Mouse (Mus musculus) cortical plate, adult 2 months (tissue): Measurements from ENCODE around the gene 2210408I21Rik. TPM values are rescaled to one million over a fixed set of nuclear protein-coding genes. Genes with fewer than 3 reads are reported as not detected.

Source experiments
- H3K27ac ChIP-seq: fragments of 200-500 bp; 2 replicates; pipeline ENCODE4 v1.5.1; 2012; ENCODE audit warnings: low read length, control low read depth, inconsistent platforms; ENCODE audit not compliant: insufficient read depth
- H3K4me1 ChIP-seq: fragments of 200-500 bp; 2 replicates; pipeline ENCODE4 v1.6.1; 2011; ENCODE audit warnings: low read length; ENCODE audit not compliant: control insufficient read depth, insufficient read depth
- H3K4me3 ChIP-seq: fragments of 200-500 bp; 2 replicates; pipeline ENCODE4 v1.5.1; 2011; ENCODE audit warnings: mild to moderate bottlenecking, low read length, control low read depth; ENCODE audit not compliant: insufficient read depth
- CTCF ChIP-seq: fragments of 200-500 bp; IDR thresholded peaks from 2 replicates; pipeline ENCODE4 v1.5.1; 2011; ENCODE audit warnings: mild to moderate bottlenecking, control low read depth, low read length; ENCODE audit not compliant: insufficient read depth; ENCODE audit errors: extremely low read depth
- POLR2A ChIP-seq: fragments of 200-500 bp; IDR thresholded peaks from 2 replicates; pipeline ENCODE4 v1.6.1; 2011; ENCODE audit warnings: mild to moderate bottlenecking, low read length, control low read depth; ENCODE audit not compliant: insufficient read depth; ENCODE audit errors: extremely low read depth
- polyA plus RNA-seq: library from polyadenylated mRNA; depleted of rRNA; stranded (reverse); fragments of >200 nt; gene quantifications from 2 replicates; pipeline ENCODE4 v1.2.3, GENCODE M21; 2012

2210408I21Rik gene
- polyA plus RNA-seq, 1 experiment = 4.8 TPM

DNA sequence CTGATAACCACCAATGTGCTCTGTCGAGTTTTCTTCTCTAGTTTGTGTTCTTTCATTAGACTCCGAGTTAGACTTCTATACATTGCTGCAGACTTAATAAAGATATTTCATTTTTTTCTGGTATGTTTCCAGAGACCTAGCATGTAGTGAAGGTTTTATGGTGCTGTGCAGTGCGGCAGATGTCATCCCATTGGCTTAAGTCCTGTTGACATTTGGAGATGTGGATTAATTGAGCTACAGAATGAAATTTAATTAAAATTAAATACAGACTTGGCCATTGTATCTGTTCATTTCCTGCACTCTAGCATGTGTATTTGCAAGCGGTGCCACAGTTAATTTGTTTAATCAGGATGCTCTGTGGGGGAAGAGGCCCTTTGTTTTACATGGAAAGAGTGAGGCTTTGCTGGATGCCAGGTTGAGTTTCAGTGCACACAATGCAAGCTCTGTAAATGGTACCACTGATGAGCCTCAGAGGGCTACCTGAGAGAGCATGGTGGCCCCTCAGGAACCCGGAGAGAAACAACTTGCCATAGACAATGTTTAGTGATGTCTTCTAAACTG lies 314.7 kb downstream of the 2210408I21Rik start:
- Histone ChIP-seq H3K27ac (no peak overlapping the region), H3K4me3 (no peak overlapping the region), H3K4me1 (no peaks in the 10 kb centered on the region)
- TF ChIP-seq CTCF (no peak), POLR2A (no peak)

GRCm38 (mm10) chr13:77470093-77470621 lies 334.8 kb downstream of the 2210408I21Rik start:
- TF ChIP-seq CTCF (no peak), POLR2A (no peak)
- H3K4me3 ChIP-seq = no peak overlapping the region
- no peak overlapping the region for H3K27ac ChIP-seq
- no peaks in the 10 kb centered on the region for H3K4me1 ChIP-seq

DNA sequence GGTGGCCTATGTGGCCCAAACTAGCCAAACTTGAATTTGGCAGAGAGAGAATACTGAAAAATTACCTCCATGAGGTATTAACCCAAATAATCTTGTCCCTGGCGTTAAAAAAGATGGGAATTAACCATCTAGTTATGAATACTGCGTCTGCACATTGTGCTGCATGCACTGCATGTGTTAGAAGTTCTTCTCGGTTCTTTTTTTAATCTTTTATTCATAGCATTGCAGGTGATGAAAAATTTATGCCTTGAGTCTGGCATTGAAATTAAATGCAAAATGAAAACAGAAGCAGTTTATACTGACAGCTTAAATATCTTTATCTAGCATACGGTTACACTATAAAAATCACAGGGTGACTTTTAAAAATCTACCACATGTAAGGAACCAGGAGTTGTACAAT lies 341.1 kb downstream of the 2210408I21Rik start:
- H3K27ac ChIP-seq = no peak overlapping the region

DNA sequence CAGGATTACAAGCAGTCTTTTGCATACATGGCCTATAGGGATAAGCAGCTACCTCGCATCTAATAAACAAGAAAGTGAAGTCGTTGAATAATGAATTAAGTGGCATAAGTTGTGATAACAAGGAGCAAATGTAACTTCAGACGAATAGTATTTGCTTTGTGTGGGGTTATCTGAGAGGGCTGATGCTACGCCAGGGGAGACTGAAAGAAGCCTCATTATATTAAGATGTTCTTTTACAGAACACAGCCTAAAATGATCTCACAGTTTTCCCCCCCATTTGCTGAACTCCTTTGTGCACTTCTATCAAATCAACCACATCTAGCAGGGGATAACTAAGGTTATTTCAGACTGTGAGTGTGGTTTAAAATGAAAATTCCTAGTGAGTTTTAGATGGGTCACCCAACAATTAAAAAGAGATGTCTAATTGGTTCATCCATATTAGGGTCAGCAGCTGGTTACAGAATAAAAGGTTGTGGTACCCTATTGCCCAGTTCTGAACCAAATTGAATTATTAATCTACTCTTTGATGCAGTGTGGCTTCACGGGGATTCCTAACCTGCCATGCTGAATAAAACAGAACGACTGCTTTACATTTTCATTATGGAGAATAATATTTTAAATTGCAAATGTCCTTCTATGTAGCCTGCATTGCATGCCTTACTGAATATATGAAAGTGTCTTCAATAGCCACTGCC lies 343.2 kb downstream of the 2210408I21Rik start:
- Histone ChIP-seq H3K4me1 (no peaks in the 10 kb centered on the region), H3K4me3 (no peak overlapping the region), H3K27ac (no peak overlapping the region)
- TF ChIP-seq POLR2A = no peak
- TF ChIP-seq CTCF = no peak

More for the DNA sequence above, 341.1 kb downstream of the 2210408I21Rik start:
- H3K4me3 ChIP-seq = no peak overlapping the region
- no peaks in the 10 kb centered on the region for H3K4me1 ChIP-seq
- TF ChIP-seq CTCF (no peak), POLR2A (no peak)

- Histone ChIP-seq H3K27ac (no peak overlapping the region), H3K4me3 (no peak overlapping the region), H3K4me1 (no peaks in the 10 kb centered on the region)
- TF ChIP-seq CTCF = no peak
- no peak for TF ChIP-seq POLR2A
Measured at GRCm38 (mm10) chr13:77489938-77490651, 354.8 kb downstream of the 2210408I21Rik start.

DNA sequence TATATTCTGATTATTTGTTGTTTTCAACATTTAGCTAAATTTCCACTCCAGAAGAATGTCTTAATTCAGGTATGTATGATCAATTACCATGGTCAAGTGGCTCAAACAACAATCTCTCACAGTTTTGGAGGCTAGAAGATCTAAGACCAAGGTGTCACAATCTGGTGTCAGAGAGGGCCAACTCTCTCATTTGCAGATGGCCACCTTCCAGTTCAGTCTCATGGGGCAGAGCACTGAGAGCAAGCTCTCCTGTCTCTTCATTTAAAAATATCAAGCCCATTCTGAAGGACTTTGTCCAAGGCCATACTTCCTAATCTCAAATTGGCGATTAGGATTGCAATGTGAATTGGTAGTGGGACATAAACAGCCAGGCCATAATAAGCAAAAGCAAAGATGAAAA lies 378.7 kb downstream of the 2210408I21Rik start:
- TF ChIP-seq POLR2A (no peak), CTCF (no peak)
- no peak overlapping the region for H3K4me3 ChIP-seq
- no peaks in the 10 kb centered on the region for H3K4me1 ChIP-seq
- H3K27ac ChIP-seq = no peak overlapping the region

DNA sequence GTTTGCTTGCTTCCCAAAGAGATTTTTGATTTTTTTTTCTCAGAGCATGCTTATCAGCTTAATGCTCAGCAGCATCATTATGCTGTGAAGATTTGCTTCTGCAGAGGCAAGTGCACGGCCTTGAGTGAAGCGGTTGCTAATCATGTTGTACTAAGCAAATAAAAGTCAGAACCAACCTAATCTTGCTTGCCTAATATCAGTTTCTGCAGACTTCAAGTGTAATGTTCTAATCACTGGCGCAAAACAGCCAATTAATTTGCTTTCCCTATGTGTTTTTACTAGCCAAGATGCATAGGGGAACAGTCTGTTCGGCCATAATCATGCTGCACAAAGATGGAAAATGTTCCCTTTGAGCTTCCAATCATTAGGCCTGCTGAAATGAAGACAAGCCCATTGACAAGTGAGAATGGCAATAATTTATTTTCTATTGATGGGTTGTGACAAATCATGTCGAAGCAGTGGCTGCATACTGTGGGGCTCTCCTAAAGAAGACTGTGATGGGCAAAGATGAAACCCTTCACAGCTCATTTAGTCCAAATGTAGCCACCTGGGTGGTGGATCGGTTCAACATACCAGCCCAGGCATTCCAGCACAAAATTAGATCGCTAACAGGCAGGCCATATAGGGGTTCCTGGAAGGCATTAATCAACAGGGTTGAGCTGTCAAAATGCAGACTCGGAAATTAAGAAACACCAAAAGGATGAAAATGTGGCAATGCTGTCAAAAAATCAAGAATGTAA lies 393.8 kb downstream of the 2210408I21Rik start:
- TF ChIP-seq CTCF (no peak), POLR2A (no peak)
- H3K4me3 ChIP-seq = no peak overlapping the region
- no peaks in the 10 kb centered on the region for H3K4me1 ChIP-seq
- H3K27ac ChIP-seq = no peak overlapping the region

DNA sequence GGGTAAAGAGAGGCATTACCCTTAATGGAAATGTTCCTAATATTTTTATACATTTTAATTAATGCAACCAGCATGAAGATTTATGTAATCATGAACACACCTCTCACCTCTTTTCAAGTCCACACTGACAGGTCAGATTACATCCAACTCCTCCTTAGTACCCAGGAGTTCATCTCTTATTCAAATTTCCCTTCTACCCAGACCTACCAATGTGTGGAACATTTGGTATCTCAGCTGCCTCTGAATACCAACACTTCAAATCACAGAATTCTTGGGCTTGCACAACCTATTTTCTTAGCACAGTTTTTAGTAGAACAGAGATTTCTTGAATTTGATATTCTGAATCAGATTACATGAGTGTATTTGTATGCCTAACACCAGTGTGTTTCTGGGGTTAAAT lies 394.4 kb downstream of the 2210408I21Rik start:
- TF ChIP-seq CTCF (no peak), POLR2A (no peak)
- no peak overlapping the region for H3K27ac ChIP-seq
- no peak overlapping the region for H3K4me3 ChIP-seq
- H3K4me1 ChIP-seq = no peaks in the 10 kb centered on the region

- no peak overlapping the region for H3K27ac ChIP-seq
- TF ChIP-seq CTCF = no peak
- no peak for TF ChIP-seq POLR2A
- H3K4me3 ChIP-seq = no peak overlapping the region
- H3K4me1 ChIP-seq = no peaks in the 10 kb centered on the region
Measured at GRCm38 (mm10) chr13:77537466-77537865, 402.1 kb downstream of the 2210408I21Rik start.
